8 mouse cellular contexts compared by ENCODE assay signal in the genomic region with DNA sequence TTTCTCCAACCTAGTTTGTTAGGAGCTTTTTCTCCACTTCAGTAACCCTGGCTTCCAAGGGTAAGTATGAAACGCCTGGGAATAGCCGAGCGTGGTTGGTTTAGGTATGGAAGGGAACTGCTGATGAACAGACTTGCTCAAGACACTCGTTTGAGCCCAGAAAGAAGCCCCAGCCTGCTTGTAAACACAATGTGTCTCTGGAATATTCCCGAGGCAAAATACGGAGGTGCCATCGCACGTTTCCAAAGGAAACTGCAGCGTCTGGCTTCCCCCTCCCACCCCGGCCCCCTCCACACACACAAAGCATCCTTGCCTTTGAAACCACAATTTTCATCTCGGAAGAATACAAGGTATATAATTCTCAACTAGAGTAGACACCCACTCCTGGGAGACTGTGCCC. TPM values are rescaled to one million over a fixed set of nuclear protein-coding genes. Genes with fewer than 3 reads are reported as not detected.
DNase-seq lines count a peak whose midpoint lies in the region; ATAC-seq lines count a peak whose summit lies in the region.

No protein-coding gene starts in this region.

- ATAC-seq in heart, embryonic 14.5 days (ENCODE audit: insufficient number of reproducible peaks, insufficient read depth, low FRiP score, low read depth), result no peak
- ATAC-seq in hindbrain, embryonic 12.5 days (ENCODE audit: low FRiP score), result no peak
- ATAC-seq in midbrain, embryonic 14.5 days (ENCODE audit: low FRiP score, low TSS enrichment), result no peak

- 14% methylated on average over 11 of the region's 11 CpGs for WGBS in heart, embryonic 14.5 days
- 8% methylated on average over 11 of the region's 11 CpGs for WGBS in hindbrain, embryonic 12.5 days
- 4% methylated on average over 11 of the region's 11 CpGs for WGBS in midbrain, embryonic 14.5 days

- peaks cover 27 to 45% of the 10 kb centered on the region in 2 experiments for H3K4me1 ChIP-seq in heart, embryonic 14.5 days (ENCODE audit: control insufficient read depth in 2 of 2, insufficient read depth in 2 of 2, low read length in 2 of 2)
- H3K4me1 ChIP-seq in hindbrain, embryonic 12.5 days, result peaks cover 33% of the 10 kb centered on the region
- peaks cover 31% of the 10 kb centered on the region for H3K4me1 ChIP-seq in midbrain, embryonic 14.5 days (ENCODE audit: control insufficient read depth, insufficient read depth, low read length)

- no peaks in the 10 kb centered on the region for H3K9me3 ChIP-seq in heart, embryonic 14.5 days (ENCODE audit: control insufficient read depth, low read length)
- H3K9me3 ChIP-seq in hindbrain, embryonic 12.5 days (replicated peaks), result no peaks in the 10 kb centered on the region
- no peaks in the 10 kb centered on the region for H3K9me3 ChIP-seq in midbrain, embryonic 14.5 days (ENCODE audit: control insufficient read depth, low read length)

- H3K27ac ChIP-seq in heart, embryonic 14.5 days (replicated peaks in 1 of 2; ENCODE audit: control insufficient read depth in 1 of 2, insufficient read depth in 1 of 2, low read depth in 2 of 2, low read length in 2 of 2), result no peak overlapping the region
- no peak overlapping the region for H3K27ac ChIP-seq in hindbrain, embryonic 12.5 days
- peak overlapping the region; percentile 91; the same call in 1 of the 2 replicates for H3K27ac ChIP-seq in midbrain, embryonic 14.5 days (replicated peaks; ENCODE audit: low read depth, low read length)

- no peak for DNase-seq in heart, postnatal 4 days
- peak; percentile 26 for DNase-seq in brain, embryonic 18.5 days (ENCODE audit: low read depth, low spot score)
- peak; percentile 49 for DNase-seq in midbrain, embryonic 14.5 days
- no peak for DNase-seq in right cerebral cortex, postnatal 36 days (ENCODE audit: low spot score in 2 of 2)
- DNase-seq in adrenal gland, adult 18-20 months (ENCODE audit: low spot score in 2 of 2), result no peak
- no peak for DNase-seq in spleen, postnatal 36 days (ENCODE audit: low spot score in 2 of 2)

- peak overlapping the region; percentile 76 for H3K4me2 ChIP-seq in heart, embryonic 14.5 days (ENCODE audit: low read length)
- peak overlapping the region; percentile 94 for H3K4me2 ChIP-seq in hindbrain, embryonic 12.5 days (replicated peaks)
- peak overlapping the region; percentile 88 for H3K4me2 ChIP-seq in midbrain, embryonic 14.5 days (ENCODE audit: low read length)

- H3K4me3 ChIP-seq in heart, embryonic 14.5 days (ENCODE audit: control insufficient read depth in 1 of 2, insufficient read depth in 1 of 2, low read depth in 1 of 2, low read length in 2 of 2), result peak overlapping the region; percentile 58 to 60
- peak overlapping the region; percentile 71 for H3K4me3 ChIP-seq in hindbrain, embryonic 12.5 days
- H3K4me3 ChIP-seq in midbrain, embryonic 14.5 days (replicated peaks; ENCODE audit: low read depth, low read length), result peak overlapping the region; percentile 74

- no peaks in the 10 kb centered on the region for H3K27me3 ChIP-seq in heart, embryonic 14.5 days (ENCODE audit: control insufficient read depth, insufficient read depth, low read length)
- H3K27me3 ChIP-seq in hindbrain, embryonic 12.5 days, result peaks cover 53% of the 10 kb centered on the region
- H3K27me3 ChIP-seq in midbrain, embryonic 14.5 days (ENCODE audit: control insufficient read depth, insufficient read depth, low read length), result 0 out of 2 replicates have a peak, but pooled peaks cover 7% of the 10 kb centered on the region

- no peaks in the 10 kb centered on the region for H3K36me3 ChIP-seq in heart, embryonic 14.5 days (ENCODE audit: control insufficient read depth, insufficient read depth, low read length)
- H3K36me3 ChIP-seq in hindbrain, embryonic 12.5 days, result no peaks in the 10 kb centered on the region
- no peaks in the 10 kb centered on the region for H3K36me3 ChIP-seq in midbrain, embryonic 14.5 days (ENCODE audit: control insufficient read depth, insufficient read depth, low read length)

- H3K9ac ChIP-seq in heart, embryonic 14.5 days (ENCODE audit: low read length), result peak overlapping the region; percentile 87
- peak overlapping the region; percentile 81; the same call in 1 of the 2 replicates for H3K9ac ChIP-seq in hindbrain, embryonic 12.5 days
- peak overlapping the region; percentile 83; the same call in 1 of the 2 replicates for H3K9ac ChIP-seq in midbrain, embryonic 14.5 days (replicated peaks; ENCODE audit: low read length)

RNA-seq across cellular contexts. Expression of gene Gfod1, which starts 1.7 kb away (rescaled TPM):
- 1.3 TPM in 2 replicates for polyA plus RNA-seq in heart, embryonic 14.5 days (2014; fragmentation: Nextera tagmentation; extraction: Ambion mirVana)
- total RNA-seq in heart, postnatal 4 days (2021), result 10 to 100 TPM; 20.6 to 24.8 TPM
- 1.2 and 1.6 TPM in 2 replicates for polyA plus RNA-seq in hindbrain, embryonic 12.5 days (2016; fragmentation: Nextera tagmentation; extraction: Ambion mirVana)
- 3.7 and 4.7 TPM in 2 replicates for polyA plus RNA-seq in midbrain, embryonic 14.5 days (2014; fragmentation: Nextera tagmentation; extraction: Ambion mirVana)
- 10 to 100 TPM; 10.2 to 13.8 TPM for total RNA-seq in adrenal gland, adult 18-20 months (2021)

Comparison
In these comparisons a context has a peak if more than half of its experiments do, and no peak if none do; other contexts are left out.
1. DNase-seq: peak in brain, embryonic 18.5 days (single experiment) and midbrain, embryonic 14.5 days (single experiment); none in heart, postnatal 4 days (single experiment), right cerebral cortex, postnatal 36 days (0 of 2), adrenal gland, adult 18-20 months (0 of 2) and spleen, postnatal 36 days (0 of 2).
2. Peak in every context shown above with its lines, with median percentiles within 50 percentile points of each other: H3K4me2 ChIP-seq, H3K4me3 ChIP-seq and H3K9ac ChIP-seq.